Mouse (Mus musculus) embryonic stem cell, embryonic (primary cell): Measurements from ENCODE around the gene Spink4.

Experiments used
- CTCF ChIA-PET, 4 experiments: fragments of 300-600 bp in 2 of 4; fragments of 350-600 bp in 2 of 4; sonication (Branson Sonifier 250); formaldehyde crosslinking; loops; one replicate each; lab custom pipeline; 2022; ENCODE audit warnings: inconsistent platforms in 2 of 4; lab: Charles Lee
- POLR2A ChIA-PET, 4 experiments: fragments of 300-600 bp in 2 of 4; fragments of 350-600 bp in 2 of 4; sonication (Branson Sonifier 250); formaldehyde crosslinking; loops; one replicate each; lab custom pipeline; 2022; ENCODE audit warnings: antibody characterized with exemption in 4 of 4, inconsistent platforms in 1 of 4; lab: Charles Lee

Gene Spink4

GRCm38 (mm10) chr4:40891206-40891605 is 28.6 kb upstream of the Spink4 start:
- ChIA-PET CTCF (interaction anchor here in 3 of 4 experiments (0.6 to 1.1 kb wide), 4 partner anchors 29 to 409 kb away, joined by 3 to 5 read pairs (median 3); partner anchors contain the start of gene Spink4 (in 1 of the 3)), POLR2A (interaction anchor here in 3 of 4 experiments (0.7 to 4.0 kb wide), 15 partner anchors 8 to 119 kb away, joined by 3 to 21 read pairs (median 5); partner anchors contain the start of gene B4galt1 (in 2 of the 3))

- POLR2A ChIA-PET: interaction anchor here in 1 of 4 experiments (7.2 kb wide), 1 partner anchor 10 kb away, joined by 42 read pairs; no protein-coding TSS in a partner anchor
- CTCF ChIA-PET: no interaction called here
Measured at GRCm38 (mm10) chr4:40895118-40895517, 24.7 kb upstream of the Spink4 start.

GRCm38 (mm10) chr4:40895646-40896045 is 24.2 kb upstream of the Spink4 start:
- POLR2A ChIA-PET: interaction anchor here in 1 of 4 experiments (7.2 kb wide), 1 partner anchor 11 kb away, joined by 42 read pairs; no protein-coding TSS in a partner anchor
- CTCF ChIA-PET: no interaction called here

- CTCF ChIA-PET: interaction anchor here in 1 of 4 experiments (0.7 kb wide), 1 partner anchor 26 kb away, joined by 3 read pairs; no protein-coding TSS in a partner anchor
Measured at GRCm38 (mm10) chr4:40898476-40899044, 21.3 kb upstream of the Spink4 start.

GRCm38 (mm10) chr4:40899264-40899663 is 20.6 kb upstream of the Spink4 start:
- ChIA-PET CTCF (no interaction called here), POLR2A (interaction anchor here in 3 of 4 experiments (0.5 to 7.2 kb wide), 41 partner anchors 9 to 245 kb away, joined by 3 to 42 read pairs (median 5); partner anchors contain the start of genes B4galt1 (in 2 of the 3), Dnaja1 (in 1 of the 3) and Smu1 (in 1 of the 3))

More at GRCm38 (mm10) chr4:40898476-40899044, 21.3 kb upstream of the Spink4 start:
- POLR2A ChIA-PET: interaction anchor here in 3 of 4 experiments (0.6 to 7.2 kb wide), 48 partner anchors 8 to 630 kb away, joined by 3 to 42 read pairs (median 4); partner anchors contain the start of genes B4galt1 (in 2 of the 3), Smu1 (in 1 of the 3) and Spink4 (in 1 of the 3)

- ChIA-PET POLR2A (interaction anchor here (0.5 to 7.2 kb wide), 24 partner anchors 8 to 632 kb away, joined by 3 to 42 read pairs (median 6); partner anchors contain the start of genes B4galt1 (in 2 of the 4), Dnaja1 (in 1 of the 4) and Ubap2 (in 1 of the 4)), CTCF (interaction anchor here in 1 of 4 experiments (1.3 kb wide), 1 partner anchor 48 kb away, joined by 3 read pairs; the partner anchor contains the start of genes Bag1 and Chmp5)
Measured at GRCm38 (mm10) chr4:40900071-40900470, 19.8 kb upstream of the Spink4 start.

GRCm38 (mm10) chr4:40900612-40901011 is 19.2 kb upstream of the Spink4 start:
- CTCF ChIA-PET: interaction anchor here in 1 of 4 experiments (1.3 kb wide), 1 partner anchor 48 kb away, joined by 3 read pairs; the partner anchor contains the start of genes Bag1 and Chmp5
- POLR2A ChIA-PET: interaction anchor here in 3 of 4 experiments (0.5 to 7.2 kb wide), 19 partner anchors 10 to 632 kb away, joined by 3 to 42 read pairs (median 5); partner anchors contain the start of genes B4galt1 (in 2 of the 3), Dnaja1 (in 1 of the 3) and Ubap2 (in 1 of the 3)

- ChIA-PET POLR2A (interaction anchor here in 2 of 4 experiments (0.9 to 3.0 kb wide), 8 partner anchors 9 to 133 kb away, joined by 3 to 7 read pairs (median 4); partner anchors contain the start of genes B4galt1 (in 1 of the 2), Bag1 (in 1 of the 2) and Chmp5 (in 1 of the 2)), CTCF (interaction anchor here in 2 of 4 experiments (1.4 to 5.3 kb wide), 2 partner anchors 132 kb away, joined by 9 to 30 read pairs; no protein-coding TSS in a partner anchor)
Measured at GRCm38 (mm10) chr4:40906298-40906697, 13.6 kb upstream of the Spink4 start.

- POLR2A ChIA-PET: interaction anchor here in 3 of 4 experiments (0.6 to 4.1 kb wide), 35 partner anchors 10 to 187 kb away, joined by 3 to 31 read pairs (median 4); partner anchors contain the start of genes B4galt1 (in 2 of the 3), Chmp5 (in 2 of the 3), Bag1 (in 1 of the 3) and Spink4 (in 1 of the 3)
- CTCF ChIA-PET: interaction anchor here in 3 of 4 experiments (0.5 to 5.3 kb wide), 14 partner anchors 34 to 138 kb away, joined by 3 to 30 read pairs (median 3); partner anchors contain the start of genes Bag1 (in 1 of the 3) and Chmp5 (in 1 of the 3)
Measured at GRCm38 (mm10) chr4:40908261-40908969, 11.4 kb upstream of the Spink4 start.

- ChIA-PET POLR2A (interaction anchor here in 2 of 4 experiments (0.9 to 1.6 kb wide), 3 partner anchors 9 to 140 kb away, joined by 3 read pairs; no protein-coding TSS in a partner anchor), CTCF (interaction anchor here in 2 of 4 experiments (0.7 to 1.8 kb wide), 3 partner anchors 8 to 248 kb away, joined by 3 to 10 read pairs (median 4); no protein-coding TSS in a partner anchor)
Measured at GRCm38 (mm10) chr4:40914287-40914867, 5.5 kb upstream of the Spink4 start.

GRCm38 (mm10) chr4:40915947-40916346 is 3.9 kb upstream of the Spink4 start:
- ChIA-PET CTCF (interaction anchor here in 1 of 4 experiments (0.6 to 1.8 kb wide), 3 partner anchors 22 to 143 kb away, joined by 3 to 10 read pairs (median 5); no protein-coding TSS in a partner anchor), POLR2A (interaction anchor here in 2 of 4 experiments (0.8 to 1.0 kb wide), 4 partner anchors 8 to 32 kb away, joined by 3 read pairs; partner anchors contain the start of genes Bag1 (in 1 of the 2) and Chmp5 (in 1 of the 2))

- CTCF ChIA-PET: interaction anchor here in 1 of 4 experiments (0.6 to 1.8 kb wide), 4 partner anchors 21 to 143 kb away, joined by 3 to 10 read pairs (median 4); no protein-coding TSS in a partner anchor
- POLR2A ChIA-PET: interaction anchor here in 2 of 4 experiments (0.8 to 1.0 kb wide), 3 partner anchors 8 to 14 kb away, joined by 3 read pairs; no protein-coding TSS in a partner anchor
Measured at GRCm38 (mm10) chr4:40916592-40917155, 3.2 kb upstream of the Spink4 start.

GRCm38 (mm10) chr4:40920576-40920975 is 724 bp downstream of the Spink4 start:
- ChIA-PET CTCF (interaction anchor here in 1 of 4 experiments (0.6 kb wide), 1 partner anchor 51 kb away, joined by 6 read pairs; no protein-coding TSS in a partner anchor), POLR2A (interaction anchor here in 2 of 4 experiments (0.6 to 1.8 kb wide), 3 partner anchors 12 to 216 kb away, joined by 3 to 6 read pairs (median 5); no protein-coding TSS in a partner anchor)

- ChIA-PET POLR2A (interaction anchor here in 1 of 4 experiments (1.1 kb wide), 1 partner anchor 12 kb away, joined by 3 read pairs; no protein-coding TSS in a partner anchor), CTCF (interaction anchor here in 1 of 4 experiments (1.0 kb wide), 1 partner anchor 37 kb away, joined by 3 read pairs; no protein-coding TSS in a partner anchor)
Measured at GRCm38 (mm10) chr4:40921288-40921687, 1.4 kb downstream of the Spink4 start.

GRCm38 (mm10) chr4:40923087-40923651 is 3.3 kb downstream of the Spink4 start:
- POLR2A ChIA-PET: interaction anchor here in 3 of 4 experiments (0.6 to 2.8 kb wide), 25 partner anchors 8 to 183 kb away, joined by 3 to 17 read pairs (median 4); partner anchors contain the start of genes Chmp5 (in 3 of the 3), Bag1 (in 2 of the 3) and B4galt1 (in 1 of the 3)
- CTCF ChIA-PET: interaction anchor here in 3 of 4 experiments (0.6 to 1.4 kb wide), 7 partner anchors 9 to 206 kb away, joined by 3 to 5 read pairs (median 4); no protein-coding TSS in a partner anchor
